Mouse (Mus musculus): Measurements from ENCODE around the gene Acsl3.

DNA sequence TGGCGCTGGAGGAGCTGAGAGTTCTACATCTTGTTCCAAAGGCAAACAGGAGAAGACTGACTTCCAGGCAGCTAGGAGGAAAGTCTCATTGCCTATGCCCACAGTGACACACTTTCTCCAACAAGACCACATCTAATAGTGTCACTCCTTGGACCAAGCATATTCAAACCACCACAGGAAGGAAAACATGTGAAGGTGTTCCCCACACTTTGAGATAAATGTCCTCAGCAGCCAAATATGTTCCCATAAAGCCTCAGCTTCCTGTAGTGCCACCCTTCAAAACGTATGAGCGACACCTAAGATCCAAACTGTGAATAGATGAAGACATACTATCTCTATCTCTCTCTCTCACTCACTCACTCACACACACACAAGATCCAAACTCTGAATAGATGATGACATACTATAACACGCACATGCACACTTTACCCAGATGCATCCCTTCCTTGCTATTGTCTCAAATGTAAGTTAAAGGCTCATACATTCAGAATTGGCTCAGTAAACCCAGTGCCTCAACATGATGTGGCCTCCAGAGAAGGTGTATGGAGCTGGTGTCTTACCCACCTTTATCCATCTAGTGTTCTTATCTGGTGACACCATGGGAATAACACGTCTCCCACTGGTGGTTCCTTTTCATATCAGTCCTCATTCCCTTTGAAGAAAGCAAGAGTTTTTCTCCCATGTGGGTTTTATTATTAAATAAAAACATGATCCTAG lies 53.1 kb downstream of the Acsl3 start:
- TF ChIP-seq POLR2A (IDR thresholded peaks at IDR 0.05; ENCODE audit: insufficient read depth, low read depth, low read length) (no peak), EP300 (IDR thresholded peaks at IDR 0.05; ENCODE audit: insufficient read depth, low read depth, low read length) (no peak)
